Mouse (Mus musculus) heart, embryonic 12.5 days (tissue): ENCODE results near the gene Mrps26. TPM values are rescaled to one million over a fixed set of nuclear protein-coding genes. Genes with fewer than 3 reads are reported as not detected.

Experiments used
- ATAC-seq: fragments of 200-750 bp; cut with Nextera tagmentation; 2 replicates; pipeline ENCODE4 v1.8.0; 2017; ENCODE audit warnings: moderate TSS enrichment, moderate library complexity; ENCODE audit not compliant: insufficient number of reproducible peaks, low FRiP score
- H3K27ac ChIP-seq: fragments of 300-500 bp; sonication (generic); 2 replicates; pipeline ENCODE4 v1.5.1; 2016; ENCODE audit warnings: mild to moderate bottlenecking, moderate library complexity; ENCODE audit not compliant: poor library complexity, severe bottlenecking
- H3K27me3 ChIP-seq: fragments of 300-500 bp; sonication (generic); replicated peaks from 2 replicates; pipeline ENCODE4 v1.6.1; 2016; ENCODE audit warnings: mild to moderate bottlenecking, moderate library complexity
- H3K36me3 ChIP-seq: fragments of 300-500 bp; sonication (generic); 2 replicates; pipeline ENCODE4 v1.6.1; 2016; ENCODE audit warnings: mild to moderate bottlenecking, moderate library complexity
- H3K4me1 ChIP-seq: fragments of 300-500 bp; sonication (generic); replicated peaks from 2 replicates; pipeline ENCODE4 v1.6.1; 2016; ENCODE audit warnings: mild to moderate bottlenecking
- H3K4me2 ChIP-seq: fragments of 300-500 bp; sonication (generic); 2 replicates; pipeline ENCODE4 v1.6.1; 2016; ENCODE audit warnings: mild to moderate bottlenecking, moderate library complexity
- H3K4me3 ChIP-seq: fragments of 300-500 bp; sonication (generic); 2 replicates; pipeline ENCODE4 v1.5.1; 2016; ENCODE audit warnings: mild to moderate bottlenecking
- H3K9ac ChIP-seq: fragments of 300-500 bp; sonication (generic); 2 replicates; pipeline ENCODE4 v1.6.1; 2016; ENCODE audit warnings: mild to moderate bottlenecking, moderate library complexity
- H3K9me3 ChIP-seq: fragments of 300-500 bp; sonication (generic); replicated peaks from 2 replicates; pipeline ENCODE4 v1.6.1; 2016; ENCODE audit warnings: mild to moderate bottlenecking, moderate library complexity
- WGBS: fragments of 180-500 bp; shearing (Covaris S2); methylation state at CpG from one replicate; pipeline ENCODE4 v1.1.7; 2016; 5-methylcytosine and 5-hydroxymethylcytosine counted together
- polyA plus RNA-seq: library from polyadenylated mRNA; unstranded; fragments of >200 nt; fragmentation: Nextera tagmentation; extraction: Ambion mirVana; gene quantifications from 2 replicates; pipeline ENCODE4 v1.2.1, GENCODE M21; 2016

The Mrps26 gene
- polyA plus RNA-seq, 1 experiment from 2014 or later, result 66.9 TPM

- Histone ChIP-seq H3K9me3 (no peaks in the 10 kb centered on the region), H3K36me3 (peaks cover 81% of the 10 kb centered on the region), H3K27ac (no peak overlapping the region), H3K4me2 (no peak overlapping the region), H3K9ac (no peak overlapping the region), H3K4me1 (no peaks in the 10 kb centered on the region), H3K27me3 (no peaks in the 10 kb centered on the region), H3K4me3 (no peak overlapping the region)
- no peak for ATAC-seq
- 87% methylated on average over 8 of the region's 8 CpGs for WGBS
Measured at GRCm38 (mm10) chr2:130538876-130539546, 24.5 kb upstream of the Mrps26 start.

GRCm38 (mm10) chr2:130540266-130540665 is 23.3 kb upstream of the Mrps26 start:
- Histone ChIP-seq H3K9me3 (no peaks in the 10 kb centered on the region), H3K4me3 (no peak overlapping the region), H3K4me2 (no peak overlapping the region), H3K4me1 (no peaks in the 10 kb centered on the region), H3K27me3 (no peaks in the 10 kb centered on the region), H3K36me3 (peaks cover 82% of the 10 kb centered on the region), H3K27ac (no peak overlapping the region), H3K9ac (no peak overlapping the region)
- no peak for ATAC-seq
- WGBS, result 86% methylated on average over 9 of the region's 9 CpGs

- ATAC-seq, result no peak
- no peak overlapping the region for H3K9ac ChIP-seq
- no peaks in the 10 kb centered on the region for H3K9me3 ChIP-seq
- 65% methylated on average over 8 of the region's 8 CpGs for WGBS
- no peak overlapping the region for H3K27ac ChIP-seq
- no peaks in the 10 kb centered on the region for H3K27me3 ChIP-seq
- H3K4me1 ChIP-seq, result peaks cover 5% of the 10 kb centered on the region; the same call in 1 of the 2 replicates
- no peak overlapping the region for H3K4me2 ChIP-seq
- H3K36me3 ChIP-seq, result peaks cover 79% of the 10 kb centered on the region
- H3K4me3 ChIP-seq, result no peak overlapping the region
Measured at GRCm38 (mm10) chr2:130546957-130547356, 16.6 kb upstream of the Mrps26 start.

- H3K4me2 ChIP-seq, result no peak overlapping the region
- 86% methylated on average over 7 of the region's 7 CpGs for WGBS
- no peaks in the 10 kb centered on the region for H3K27me3 ChIP-seq
- peaks cover 75% of the 10 kb centered on the region for H3K36me3 ChIP-seq
- H3K4me3 ChIP-seq, result no peak overlapping the region
- H3K9me3 ChIP-seq, result no peaks in the 10 kb centered on the region
- H3K9ac ChIP-seq, result no peak overlapping the region
- ATAC-seq, result no peak
- H3K27ac ChIP-seq, result no peak overlapping the region
- H3K4me1 ChIP-seq, result no peaks in the 10 kb centered on the region
Measured at GRCm38 (mm10) chr2:130554841-130555240, 8.7 kb upstream of the Mrps26 start.

GRCm38 (mm10) chr2:130556292-130556691 is 7.2 kb upstream of the Mrps26 start:
- no peaks in the 10 kb centered on the region for H3K27me3 ChIP-seq
- no peak overlapping the region for H3K27ac ChIP-seq
- no peaks in the 10 kb centered on the region for H3K9me3 ChIP-seq
- H3K4me3 ChIP-seq, result no peak overlapping the region
- peaks cover 66% of the 10 kb centered on the region for H3K36me3 ChIP-seq
- H3K4me2 ChIP-seq, result no peak overlapping the region
- 88% methylated on average over 1 of the region's 1 CpGs for WGBS
- H3K9ac ChIP-seq, result no peak overlapping the region
- no peak for ATAC-seq
- H3K4me1 ChIP-seq, result no peaks in the 10 kb centered on the region

GRCm38 (mm10) chr2:130557462-130557861 is 6.1 kb upstream of the Mrps26 start:
- H3K9ac ChIP-seq, result no peak overlapping the region
- H3K4me3 ChIP-seq, result no peak overlapping the region
- 92% methylated on average over 2 of the region's 2 CpGs for WGBS
- no peaks in the 10 kb centered on the region for H3K27me3 ChIP-seq
- H3K4me1 ChIP-seq, result no peaks in the 10 kb centered on the region
- H3K27ac ChIP-seq, result no peak overlapping the region
- peaks cover 56% of the 10 kb centered on the region for H3K36me3 ChIP-seq
- H3K9me3 ChIP-seq, result no peaks in the 10 kb centered on the region
- no peak for ATAC-seq
- H3K4me2 ChIP-seq, result no peak overlapping the region

- 63% methylated on average over 2 of the region's 2 CpGs for WGBS
- Histone ChIP-seq H3K27me3 (no peaks in the 10 kb centered on the region), H3K36me3 (peaks cover 50% of the 10 kb centered on the region), H3K4me1 (peaks cover 5% of the 10 kb centered on the region), H3K9me3 (no peaks in the 10 kb centered on the region), H3K9ac (no peak overlapping the region), H3K4me2 (no peak overlapping the region), H3K27ac (no peak overlapping the region), H3K4me3 (no peak overlapping the region)
- ATAC-seq, result no peak
Measured at GRCm38 (mm10) chr2:130558015-130558414, 5.5 kb upstream of the Mrps26 start.

- under 1% methylated on average over 23 of the region's 23 CpGs for WGBS
- Histone ChIP-seq H3K4me2 (peak overlapping the region; percentile 92), H3K36me3 (peaks cover 22% of the 10 kb centered on the region), H3K9ac (peak overlapping the region; percentile 87), H3K27ac (peak overlapping the region; percentile 49; the same call in 1 of the 2 replicates), H3K4me1 (peaks cover 17% of the 10 kb centered on the region), H3K9me3 (no peaks in the 10 kb centered on the region), H3K4me3 (peak overlapping the region; percentile 89), H3K27me3 (no peaks in the 10 kb centered on the region)
- peak; percentile 27 for ATAC-seq
Measured at GRCm38 (mm10) chr2:130564063-130564462, 521 bp downstream of the Mrps26 start.

GRCm38 (mm10) chr2:130564983-130565382 is 1.4 kb downstream of the Mrps26 start:
- Histone ChIP-seq H3K9me3 (no peaks in the 10 kb centered on the region), H3K27me3 (no peaks in the 10 kb centered on the region), H3K27ac (no peak overlapping the region), H3K4me3 (peak overlapping the region; percentile 89), H3K4me2 (peak overlapping the region; percentile 92), H3K36me3 (peaks cover 22% of the 10 kb centered on the region), H3K9ac (no peak overlapping the region; the same call in 1 of the 2 replicates), H3K4me1 (peaks cover 17% of the 10 kb centered on the region)
- 86% methylated on average over 8 of the region's 8 CpGs for WGBS
- no peak for ATAC-seq

GRCm38 (mm10) chr2:130568921-130569320 is 5.4 kb downstream of the Mrps26 start:
- ATAC-seq, result no peak
- Histone ChIP-seq H3K27me3 (peaks cover 14% of the 10 kb centered on the region), H3K4me2 (no peak overlapping the region), H3K9ac (no peak overlapping the region), H3K9me3 (no peaks in the 10 kb centered on the region), H3K4me1 (peaks cover 10% of the 10 kb centered on the region), H3K4me3 (no peak overlapping the region), H3K27ac (no peak overlapping the region), H3K36me3 (peaks cover 22% of the 10 kb centered on the region)
- WGBS, result 80% methylated on average over 4 of the region's 4 CpGs

- H3K4me1 ChIP-seq, result peaks cover 2% of the 10 kb centered on the region
- H3K9ac ChIP-seq, result no peak overlapping the region
- no peaks in the 10 kb centered on the region for H3K9me3 ChIP-seq
- no peak overlapping the region for H3K27ac ChIP-seq
- peaks cover 22% of the 10 kb centered on the region for H3K27me3 ChIP-seq
- H3K4me3 ChIP-seq, result no peak overlapping the region
- H3K36me3 ChIP-seq, result peaks cover 21% of the 10 kb centered on the region
- no peak for ATAC-seq
- H3K4me2 ChIP-seq, result no peak overlapping the region
Measured at GRCm38 (mm10) chr2:130569926-130570325, 6.4 kb downstream of the Mrps26 start.

- Histone ChIP-seq H3K36me3 (no peaks in the 10 kb centered on the region), H3K27me3 (peaks cover 70% of the 10 kb centered on the region), H3K4me2 (no peak overlapping the region), H3K4me1 (peaks cover 22% of the 10 kb centered on the region), H3K4me3 (no peak overlapping the region), H3K9me3 (peaks cover 5% of the 10 kb centered on the region), H3K9ac (no peak overlapping the region), H3K27ac (no peak overlapping the region)
- no peak for ATAC-seq
- 77% methylated on average over 5 of the region's 5 CpGs for WGBS
Measured at GRCm38 (mm10) chr2:130574960-130575359, 11.4 kb downstream of the Mrps26 start.
